Mouse (Mus musculus): Measurements from ENCODE around the gene Olfr374. TPM values are rescaled to one million over a fixed set of nuclear protein-coding genes. Genes with fewer than 3 reads are reported as not detected.
"Not testable (repeated sequence)": the region's sequence is repeated elsewhere in the genome, so short reads cannot be mapped to it uniquely, and the experiment has no call there.

Gene Olfr374
- polyA plus RNA-seq, 1 experiment from 2014 or later, result not detected

GRCm38 (mm10) chr8:72121486-72121885 is 14.6 kb downstream of the Olfr374 start:
- H3K4me1 ChIP-seq (replicated peaks); H3K9me3 ChIP-seq; H3K4me2 ChIP-seq (replicated peaks); H3K9ac ChIP-seq (replicated peaks); H3K27ac ChIP-seq; ATAC-seq; H3K27me3 ChIP-seq; H3K36me3 ChIP-seq; H3K4me3 ChIP-seq (replicated peaks): not testable (repeated sequence)
- WGBS, result 57% methylated on average over 3 of the region's 3 CpGs

- no peaks in the 10 kb centered on the region for H3K4me1 ChIP-seq (replicated peaks)
- H3K27ac ChIP-seq, result no peak overlapping the region
- no peaks in the 10 kb centered on the region for H3K27me3 ChIP-seq
- 32% methylated on average over 1 of the region's 1 CpGs for WGBS
- no peak overlapping the region for H3K4me2 ChIP-seq (replicated peaks)
- 0 out of 2 replicates have a peak, but pooled peaks cover 4% of the 10 kb centered on the region for H3K9me3 ChIP-seq
- H3K36me3 ChIP-seq, result no peaks in the 10 kb centered on the region
- H3K4me3 ChIP-seq (replicated peaks), result no peak overlapping the region
- no peak for ATAC-seq
- no peak overlapping the region for H3K9ac ChIP-seq (replicated peaks)
Measured at GRCm38 (mm10) chr8:72121997-72122396, 15.2 kb downstream of the Olfr374 start.

GRCm38 (mm10) chr8:72127834-72128233 is 21.0 kb downstream of the Olfr374 start:
- 0 out of 2 replicates have a peak, but pooled peaks cover 4% of the 10 kb centered on the region for H3K9me3 ChIP-seq
- H3K9ac ChIP-seq (replicated peaks), result no peak overlapping the region
- ATAC-seq, result no peak
- H3K4me3 ChIP-seq (replicated peaks), result no peak overlapping the region
- no peak overlapping the region for H3K4me2 ChIP-seq (replicated peaks)
- H3K27ac ChIP-seq, result no peak overlapping the region
- no peaks in the 10 kb centered on the region for H3K36me3 ChIP-seq
- H3K4me1 ChIP-seq (replicated peaks), result no peaks in the 10 kb centered on the region
- no peaks in the 10 kb centered on the region for H3K27me3 ChIP-seq
- WGBS, result 84% methylated on average over 1 of the region's 1 CpGs

GRCm38 (mm10) chr8:72131251-72131650 is 24.4 kb downstream of the Olfr374 start:
- no peak for ATAC-seq
- no peaks in the 10 kb centered on the region for H3K36me3 ChIP-seq
- 95% methylated on average over 2 of the region's 2 CpGs for WGBS
- no peaks in the 10 kb centered on the region for H3K9me3 ChIP-seq
- peaks cover 5% of the 10 kb centered on the region for H3K4me1 ChIP-seq (replicated peaks)
- no peak overlapping the region for H3K9ac ChIP-seq (replicated peaks)
- H3K27me3 ChIP-seq, result no peaks in the 10 kb centered on the region
- no peak overlapping the region for H3K4me2 ChIP-seq (replicated peaks)
- no peak overlapping the region for H3K27ac ChIP-seq
- no peak overlapping the region for H3K4me3 ChIP-seq (replicated peaks)

GRCm38 (mm10) chr8:72131901-72132300 is 25.1 kb downstream of the Olfr374 start:
- Histone ChIP-seq H3K4me2 (replicated peaks) (no peak overlapping the region), H3K27me3 (no peaks in the 10 kb centered on the region), H3K27ac (no peak overlapping the region), H3K4me1 (replicated peaks) (peaks cover 11% of the 10 kb centered on the region), H3K9ac (replicated peaks) (no peak overlapping the region), H3K9me3 (no peaks in the 10 kb centered on the region), H3K36me3 (no peaks in the 10 kb centered on the region), H3K4me3 (replicated peaks) (no peak overlapping the region)
- 87% methylated on average over 2 of the region's 2 CpGs for WGBS
- no peak for ATAC-seq

- Histone ChIP-seq H3K9me3 (no peaks in the 10 kb centered on the region), H3K4me2 (replicated peaks) (no peak overlapping the region), H3K4me3 (replicated peaks) (no peak overlapping the region), H3K9ac (replicated peaks) (no peak overlapping the region), H3K36me3 (no peaks in the 10 kb centered on the region), H3K27ac (no peak overlapping the region), H3K4me1 (replicated peaks) (peaks cover 16% of the 10 kb centered on the region), H3K27me3 (no peaks in the 10 kb centered on the region)
- no peak for ATAC-seq
- 88% methylated on average over 1 of the region's 1 CpGs for WGBS
Measured at GRCm38 (mm10) chr8:72132417-72132816, 25.6 kb downstream of the Olfr374 start.

- Histone ChIP-seq H3K27ac (no peak overlapping the region), H3K4me3 (replicated peaks) (no peak overlapping the region), H3K36me3 (no peaks in the 10 kb centered on the region), H3K9ac (replicated peaks) (no peak overlapping the region), H3K4me2 (replicated peaks) (no peak overlapping the region), H3K9me3 (no peaks in the 10 kb centered on the region), H3K4me1 (replicated peaks) (peaks cover 19% of the 10 kb centered on the region), H3K27me3 (no peaks in the 10 kb centered on the region)
- ATAC-seq, result no peak
- 57% methylated on average over 1 of the region's 1 CpGs for WGBS
Measured at GRCm38 (mm10) chr8:72132891-72133290, 26.1 kb downstream of the Olfr374 start.

- peaks cover 19% of the 10 kb centered on the region for H3K4me1 ChIP-seq (replicated peaks)
- 65% methylated on average over 1 of the region's 1 CpGs for WGBS
- H3K36me3 ChIP-seq, result peaks cover 3% of the 10 kb centered on the region
- no peak for ATAC-seq
- no peak overlapping the region for H3K27ac ChIP-seq
- H3K4me2 ChIP-seq (replicated peaks), result no peak overlapping the region
- no peaks in the 10 kb centered on the region for H3K27me3 ChIP-seq
- no peak overlapping the region for H3K4me3 ChIP-seq (replicated peaks)
- H3K9me3 ChIP-seq, result no peaks in the 10 kb centered on the region
- no peak overlapping the region for H3K9ac ChIP-seq (replicated peaks)
Measured at GRCm38 (mm10) chr8:72133507-72133906, 26.7 kb downstream of the Olfr374 start.

GRCm38 (mm10) chr8:72134756-72135445 is 28.1 kb downstream of the Olfr374 start, which contains the start of gene Tpm4:
Tpm4 (plus strand) TSS chr8:72134975.
- H3K27ac ChIP-seq, result peak within 1 kb of the TSS; percentile 90
- H3K27me3 ChIP-seq, result no peaks in the 10 kb centered on the region
- peak within 1 kb of the TSS; percentile 83 for H3K4me2 ChIP-seq (replicated peaks)
- peak; percentile 84 for ATAC-seq
- peaks cover 19% of the 10 kb centered on the region for H3K4me1 ChIP-seq (replicated peaks)
- peak within 1 kb of the TSS; percentile 84 for H3K4me3 ChIP-seq (replicated peaks)
- H3K36me3 ChIP-seq, result peaks cover 16% of the 10 kb centered on the region
- H3K9me3 ChIP-seq, result no peaks in the 10 kb centered on the region
- WGBS, result under 1% methylated on average over 49 of the region's 49 CpGs
- peak within 1 kb of the TSS; percentile 92 for H3K9ac ChIP-seq (replicated peaks)

GRCm38 (mm10) chr8:72135446-72136301 is 28.8 kb downstream of the Olfr374 start:
- under 1% methylated on average over 62 of the region's 62 CpGs for WGBS
- H3K9ac ChIP-seq (replicated peaks), result peak overlapping the region; percentile 92
- H3K4me1 ChIP-seq (replicated peaks), result peaks cover 19% of the 10 kb centered on the region
- peak; percentile 84 for ATAC-seq
- peak overlapping the region; percentile 84 for H3K4me3 ChIP-seq (replicated peaks)
- H3K9me3 ChIP-seq, result no peaks in the 10 kb centered on the region
- H3K27ac ChIP-seq, result peak overlapping the region; percentile 90
- peak overlapping the region; percentile 83 for H3K4me2 ChIP-seq (replicated peaks)
- H3K27me3 ChIP-seq, result no peaks in the 10 kb centered on the region
- peaks cover 22% of the 10 kb centered on the region for H3K36me3 ChIP-seq

GRCm38 (mm10) chr8:72136302-72136978 is 29.6 kb downstream of the Olfr374 start:
- peaks cover 29% of the 10 kb centered on the region for H3K36me3 ChIP-seq
- H3K4me3 ChIP-seq (replicated peaks), result peak overlapping the region; percentile 84
- peak overlapping the region; percentile 90 for H3K27ac ChIP-seq
- peak overlapping the region; percentile 92 for H3K9ac ChIP-seq (replicated peaks)
- H3K4me2 ChIP-seq (replicated peaks), result peak overlapping the region; percentile 83
- H3K4me1 ChIP-seq (replicated peaks), result peaks cover 19% of the 10 kb centered on the region
- ATAC-seq, result peak; percentile 21
- under 1% methylated on average over 18 of the region's 18 CpGs for WGBS
- no peaks in the 10 kb centered on the region for H3K27me3 ChIP-seq
- H3K9me3 ChIP-seq, result no peaks in the 10 kb centered on the region

GRCm38 (mm10) chr8:72137431-72137830 is 30.6 kb downstream of the Olfr374 start:
- peaks cover 19% of the 10 kb centered on the region for H3K4me1 ChIP-seq (replicated peaks)
- H3K36me3 ChIP-seq, result peaks cover 39% of the 10 kb centered on the region
- H3K9ac ChIP-seq (replicated peaks), result no peak overlapping the region
- H3K27ac ChIP-seq, result no peak overlapping the region
- H3K9me3 ChIP-seq, result no peaks in the 10 kb centered on the region
- ATAC-seq, result no peak
- no peaks in the 10 kb centered on the region for H3K27me3 ChIP-seq
- 92% methylated on average over 2 of the region's 2 CpGs for WGBS
- H3K4me3 ChIP-seq (replicated peaks), result no peak overlapping the region
- H3K4me2 ChIP-seq (replicated peaks), result peak overlapping the region; percentile 83

Measured in midbrain, embryonic 13.5 days (tissue).